Mouse (Mus musculus): ENCODE measurements around the gene Rwdd4a. TPM values are rescaled to one million over a fixed set of nuclear protein-coding genes. Genes with fewer than 3 reads are reported as not detected.
A peak's percentile ranks its signal among the peaks of the same experiment; 100 is the strongest.

Rwdd4a gene
- polyA plus RNA-seq (2012; rRNA removed): 22.3 TPM in 2 replicates

DNA sequence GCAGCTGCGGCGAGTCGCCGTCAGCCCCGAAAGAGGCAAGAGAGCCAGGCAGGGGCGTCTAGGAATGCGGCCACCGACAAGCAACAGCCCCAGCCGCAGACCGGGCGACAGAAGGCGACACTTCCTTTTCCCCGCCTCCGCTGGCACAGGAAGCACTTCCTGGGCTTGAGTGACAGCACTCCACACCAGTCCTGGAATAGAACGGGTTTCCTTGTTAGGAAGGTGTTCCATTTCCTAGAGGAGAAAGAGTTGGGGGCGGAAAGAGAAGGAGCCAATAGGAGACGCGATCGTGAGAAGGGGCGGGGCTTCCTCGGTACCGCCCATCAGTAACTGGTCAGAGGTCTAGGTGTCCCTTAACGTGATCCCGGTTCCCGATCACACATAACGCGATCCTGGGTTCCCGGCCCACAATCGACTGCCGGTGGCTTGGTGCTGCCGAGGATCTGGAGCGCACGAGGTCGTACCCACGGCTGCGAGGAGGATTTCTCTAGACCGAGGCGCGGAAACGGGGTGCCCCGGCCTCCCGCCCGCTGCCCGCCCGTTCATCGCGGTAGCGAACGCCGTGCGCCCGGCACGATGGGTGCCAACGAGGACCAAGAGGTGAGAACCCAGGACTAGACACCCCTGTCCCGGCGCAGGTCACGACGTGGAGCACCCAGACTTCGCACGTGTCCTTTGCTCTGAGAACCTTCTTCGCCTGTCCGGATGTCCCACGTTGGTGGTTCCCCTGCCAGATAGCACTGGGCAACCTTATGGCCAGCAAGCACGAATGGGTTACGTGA lies at the start of gene Rwdd4a, which contains the start of gene Trappc11:
TSS of gene Rwdd4a (plus strand) at position 321 of the 782 bp plus-strand sequence.
TSS of gene Trappc11 (minus strand) at position 127 of the 782 bp plus-strand sequence.
- peak; percentile 98 to 99 for DNase-seq (ENCODE audit: extremely low spot score in 1 of 2, low spot score in 1 of 2)

DNA sequence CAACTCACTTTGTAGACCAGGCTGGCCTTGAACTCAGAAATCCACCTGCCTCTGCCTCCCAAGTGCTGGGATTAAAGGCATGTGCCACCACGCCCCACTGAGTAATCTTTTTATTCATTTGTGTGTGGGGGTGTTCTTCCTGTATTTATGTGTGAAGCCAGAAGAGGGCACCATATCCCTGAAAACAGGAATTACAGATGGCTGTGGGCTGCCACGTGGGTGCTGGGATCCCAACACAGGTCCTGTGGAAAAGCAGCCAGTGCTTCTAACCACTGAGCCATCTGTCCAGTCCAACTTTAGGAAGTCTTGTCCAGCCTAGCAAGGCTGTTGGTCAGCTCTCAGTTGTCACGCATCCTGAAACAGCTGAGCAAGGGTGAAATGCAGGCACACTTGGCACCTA lies 46.2 kb upstream of the Rwdd4a start:
- DNase-seq (ENCODE audit: extremely low spot score in 1 of 2, low spot score in 1 of 2): no peak

DNA sequence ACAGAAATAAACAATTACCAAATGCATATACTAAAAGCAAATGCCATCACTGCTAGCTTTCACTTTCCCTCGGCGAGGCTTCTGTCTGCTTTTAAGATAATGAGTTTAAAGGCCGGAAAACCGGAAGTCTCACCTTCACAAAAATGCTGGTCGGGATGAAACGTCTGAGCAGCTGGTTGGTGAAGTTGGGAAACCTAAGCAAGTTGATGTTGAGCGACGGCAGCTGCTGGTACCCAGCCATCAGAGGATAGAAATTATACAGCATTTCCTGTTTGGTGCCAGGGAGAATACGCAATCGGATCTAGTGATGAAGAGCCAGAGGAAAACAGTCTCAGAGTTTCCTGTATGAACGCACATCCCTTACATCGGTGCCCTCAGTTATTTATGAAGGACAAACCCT lies 40.4 kb upstream of the Rwdd4a start:
- no peak for DNase-seq (ENCODE audit: extremely low spot score in 1 of 2, low spot score in 1 of 2)

DNA sequence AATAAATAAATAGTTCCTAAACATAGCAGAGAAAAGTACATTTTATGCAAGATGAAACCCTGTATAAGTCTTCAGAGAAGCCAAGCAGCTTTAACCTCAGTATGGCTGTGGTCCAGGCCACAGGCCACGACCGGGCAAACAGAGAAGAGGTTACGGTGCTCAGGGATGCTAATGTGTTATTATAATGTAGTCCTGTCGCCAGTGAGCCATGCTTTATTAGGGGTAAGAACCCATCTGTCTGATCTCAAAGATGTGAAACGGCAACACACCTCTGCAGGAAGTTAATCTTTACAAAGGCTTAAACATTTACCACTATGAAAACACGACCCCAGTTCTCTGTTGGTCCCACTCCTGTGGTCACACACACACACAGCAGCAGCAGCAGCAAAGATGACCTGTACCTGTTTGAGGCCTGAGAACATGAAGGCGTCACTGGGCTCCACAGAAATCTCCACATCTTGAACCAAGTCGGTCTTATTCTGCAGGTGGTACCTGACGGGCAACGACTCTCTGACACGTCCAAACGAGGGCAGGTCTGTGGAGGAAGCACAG lies 38.8 kb upstream of the Rwdd4a start:
- no peak for DNase-seq (ENCODE audit: extremely low spot score in 1 of 2, low spot score in 1 of 2)

DNA sequence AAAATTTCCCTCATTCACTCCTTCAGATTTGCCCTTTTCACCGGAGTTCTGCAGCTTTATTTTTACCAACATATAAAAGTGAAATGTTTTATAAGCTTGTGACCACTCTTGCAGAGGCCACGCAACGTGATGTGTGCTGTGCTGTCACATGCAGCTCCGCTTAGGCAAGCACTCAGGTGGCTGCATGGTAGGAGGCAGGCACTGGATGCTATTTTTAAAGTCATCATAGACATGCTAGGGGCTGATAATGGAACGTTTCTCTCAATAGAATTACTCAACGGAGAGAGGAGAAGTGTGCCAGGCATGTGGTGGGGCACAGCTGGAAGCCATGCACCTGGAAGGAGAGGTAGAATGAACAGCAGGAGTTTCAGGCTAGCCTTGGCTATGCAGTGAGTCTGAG lies 38.0 kb upstream of the Rwdd4a start:
- no peak for DNase-seq (ENCODE audit: extremely low spot score in 1 of 2, low spot score in 1 of 2)

DNA sequence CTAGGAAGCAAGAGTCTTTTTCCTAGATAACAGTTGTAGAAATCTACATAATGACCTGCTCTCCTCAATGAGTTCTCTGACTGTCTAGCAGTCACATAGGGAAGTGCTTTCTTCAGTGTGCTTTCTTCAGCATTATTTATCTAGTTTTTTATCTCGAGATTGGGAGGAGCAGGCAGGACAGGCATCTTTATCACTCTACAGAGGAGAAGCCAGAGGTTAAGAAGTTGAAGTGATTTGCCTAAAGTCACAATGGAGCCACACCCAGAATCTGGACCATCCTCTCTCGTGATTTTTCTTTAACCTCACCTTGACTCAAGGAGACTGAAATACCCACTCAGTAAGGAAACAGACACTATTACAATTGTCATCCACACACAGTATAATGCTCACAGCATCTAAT lies 31.5 kb upstream of the Rwdd4a start:
- no peak for DNase-seq (ENCODE audit: extremely low spot score in 1 of 2, low spot score in 1 of 2)

DNA sequence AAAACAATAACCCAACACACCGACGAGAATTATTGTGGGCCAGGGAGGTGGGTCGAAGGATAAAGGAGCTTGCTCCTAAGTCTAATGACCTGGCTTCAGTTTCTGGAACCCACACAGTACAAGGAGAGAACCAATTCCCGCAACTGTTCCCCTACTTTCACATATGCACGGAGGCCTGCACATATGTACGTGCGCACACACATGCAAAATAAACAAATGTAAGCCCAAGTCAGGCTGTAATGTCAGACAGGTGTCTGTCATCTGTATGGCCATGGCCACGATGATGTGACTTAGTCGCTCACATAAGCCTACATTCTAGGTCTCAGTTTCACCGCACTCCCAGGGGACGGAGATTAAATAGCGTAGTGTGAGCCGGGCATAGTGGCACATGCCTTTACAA lies 30.9 kb upstream of the Rwdd4a start:
- DNase-seq (ENCODE audit: extremely low spot score in 1 of 2, low spot score in 1 of 2): no peak

DNA sequence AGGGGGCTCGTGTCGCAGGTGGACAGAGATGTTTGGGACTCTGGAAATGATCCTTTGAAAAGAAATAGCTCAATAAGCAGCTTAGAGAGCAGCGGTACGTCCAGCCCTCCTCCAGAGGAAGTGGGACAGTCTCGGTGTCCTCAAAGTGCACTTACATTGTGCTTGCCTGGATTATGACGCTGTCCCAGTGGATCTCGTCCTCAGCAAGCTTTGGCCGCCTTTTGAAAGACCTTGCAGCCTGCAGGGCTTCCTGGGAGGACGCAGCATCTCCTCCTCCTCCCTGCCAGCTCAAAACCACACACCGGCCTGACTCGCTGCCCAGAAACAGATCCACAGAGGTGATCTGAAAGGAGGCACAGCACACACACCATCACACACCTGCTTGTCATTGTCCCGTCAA lies 28.0 kb upstream of the Rwdd4a start:
- DNase-seq (ENCODE audit: extremely low spot score in 1 of 2, low spot score in 1 of 2): no peak

DNA sequence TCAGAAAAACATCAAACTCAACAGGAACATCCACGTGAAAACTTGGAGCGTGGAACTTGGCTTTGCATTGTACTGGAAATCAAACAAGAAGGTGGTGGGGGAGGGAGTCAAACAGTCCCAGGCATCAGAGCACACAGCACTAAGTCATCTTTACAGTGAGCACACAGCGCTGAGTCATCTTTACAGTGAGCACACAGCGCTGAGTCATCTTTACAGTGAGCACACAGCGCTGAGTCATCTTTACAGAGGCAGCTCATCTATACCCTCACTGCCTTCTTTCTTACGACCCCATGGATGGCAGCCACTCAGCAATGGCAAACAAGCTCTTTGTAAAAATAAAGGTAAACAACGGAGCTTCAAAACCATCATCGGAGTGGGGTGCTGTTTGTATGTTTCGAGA lies 22.5 kb upstream of the Rwdd4a start:
- DNase-seq (ENCODE audit: extremely low spot score in 1 of 2, low spot score in 1 of 2): no peak

DNA sequence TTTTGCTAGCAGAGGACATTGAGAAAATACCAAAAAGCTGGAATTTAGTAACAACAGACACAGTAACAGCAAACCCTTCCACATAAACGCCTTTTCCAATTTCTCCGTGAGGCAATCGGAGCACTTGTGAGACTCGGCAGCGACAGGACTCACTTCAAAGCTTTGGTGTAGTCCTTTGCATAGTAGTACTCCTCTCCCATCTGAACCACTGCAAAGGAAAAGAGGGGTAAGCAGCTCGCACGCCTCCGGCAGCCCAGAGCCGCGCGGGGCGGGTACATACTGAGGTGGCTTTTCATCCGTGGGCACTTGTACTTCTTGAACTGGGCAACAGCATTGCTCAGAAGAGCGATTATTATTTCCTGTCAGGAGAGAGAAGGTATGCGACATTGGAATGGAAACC lies 19.9 kb upstream of the Rwdd4a start:
- DNase-seq (ENCODE audit: extremely low spot score in 1 of 2, low spot score in 1 of 2): no peak

DNA sequence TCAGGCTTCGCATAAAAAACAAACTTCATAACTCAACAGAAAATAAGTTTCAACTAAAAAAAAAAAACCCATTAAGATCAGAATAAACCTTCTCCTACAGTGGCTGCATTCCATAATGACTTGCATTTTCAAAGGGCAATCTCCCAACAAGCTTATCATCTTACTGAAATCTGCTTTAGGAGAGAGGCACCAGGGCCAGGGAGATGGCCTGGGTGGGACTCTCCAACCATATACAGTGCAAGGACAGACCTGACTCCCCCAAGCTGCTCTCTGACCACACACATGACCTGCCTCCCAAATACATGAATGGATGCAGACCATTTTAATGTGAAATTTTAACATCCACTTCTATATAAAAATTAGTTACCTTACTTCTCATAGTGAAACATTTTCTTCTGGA lies 5.4 kb upstream of the Rwdd4a start:
- no peak for DNase-seq (ENCODE audit: extremely low spot score in 1 of 2, low spot score in 1 of 2)

DNA sequence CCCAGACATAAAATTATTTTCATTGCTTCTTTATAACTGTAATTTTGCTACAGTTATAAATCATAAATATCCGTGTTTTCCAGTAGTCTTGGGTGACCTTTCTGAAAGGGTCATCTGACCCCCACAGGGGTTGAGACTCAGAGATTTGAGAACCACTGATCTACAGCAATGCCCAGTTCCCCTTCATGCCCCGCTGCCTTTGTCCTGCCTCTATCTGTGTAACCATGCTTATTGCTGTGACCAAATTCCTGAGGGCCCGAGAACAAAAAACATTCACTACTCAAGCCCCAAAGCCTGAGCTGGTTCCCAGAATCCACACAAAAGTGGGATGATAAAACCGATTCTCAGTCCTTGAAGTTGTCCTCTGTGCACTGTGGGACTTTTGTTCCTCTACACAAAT lies 4.9 kb downstream of the Rwdd4a start:
- DNase-seq (ENCODE audit: extremely low spot score in 1 of 2, low spot score in 1 of 2): no peak

DNA sequence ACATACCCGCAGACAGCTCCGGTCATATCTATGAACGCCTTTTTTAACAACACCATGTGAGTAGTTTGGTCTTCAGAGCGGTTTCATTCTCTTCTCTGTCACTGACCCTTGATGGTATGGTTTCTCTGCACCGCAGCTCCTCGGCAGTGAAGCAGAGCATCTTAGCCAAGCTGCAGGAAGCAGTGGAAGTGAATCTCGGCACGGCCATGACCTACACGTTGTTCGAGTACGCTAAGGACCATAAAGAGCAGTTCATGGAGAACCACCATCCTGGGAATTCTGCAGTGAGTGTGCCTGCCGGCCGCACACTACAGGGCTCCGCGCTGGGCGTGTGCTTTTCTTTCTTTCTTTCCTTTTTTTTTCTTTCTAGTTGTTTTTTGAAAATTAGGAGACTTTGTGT lies 9.3 kb downstream of the Rwdd4a start:
- no peak for DNase-seq (ENCODE audit: extremely low spot score in 1 of 2, low spot score in 1 of 2)

DNA sequence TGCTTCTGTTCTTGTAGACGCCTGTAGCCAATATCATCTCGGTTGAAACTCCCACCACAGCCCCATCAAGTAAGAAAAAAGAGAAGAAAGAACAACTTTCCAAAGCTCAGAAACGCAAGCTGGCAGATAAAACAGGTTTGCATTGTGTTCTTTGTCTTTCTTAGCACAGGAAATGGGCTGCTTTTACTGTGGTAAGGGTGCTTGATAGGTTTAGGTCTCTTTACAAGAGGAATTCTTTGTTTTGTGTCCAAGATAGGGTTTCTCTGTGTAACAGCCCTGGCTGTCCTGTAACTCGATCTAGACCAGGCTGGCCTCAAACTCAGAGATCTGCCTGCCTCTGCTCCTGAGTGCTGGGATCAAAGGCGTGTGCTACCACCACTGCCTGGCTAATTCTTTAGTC lies 10.6 kb downstream of the Rwdd4a start:
- DNase-seq (ENCODE audit: extremely low spot score in 1 of 2, low spot score in 1 of 2): no peak

DNA sequence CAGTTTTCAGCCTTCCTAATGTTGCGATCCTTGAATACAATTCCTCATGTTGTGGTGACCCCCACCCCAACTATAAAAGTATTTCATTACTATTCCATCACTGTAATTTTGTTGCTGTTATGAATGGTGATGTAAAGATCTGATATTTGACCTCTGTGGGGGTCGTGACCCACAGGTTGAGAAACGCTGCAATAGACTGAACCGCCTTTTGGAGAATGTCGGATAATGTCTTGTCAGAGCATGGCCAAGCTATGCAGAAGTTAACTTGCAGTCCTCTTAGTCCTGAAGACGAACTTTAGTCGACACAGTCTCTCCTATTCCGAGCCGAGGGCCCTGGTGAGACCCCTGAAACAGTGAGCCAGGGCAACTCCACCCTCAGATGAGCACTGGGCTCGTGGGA lies 13.6 kb downstream of the Rwdd4a start:
- DNase-seq (ENCODE audit: extremely low spot score in 1 of 2, low spot score in 1 of 2): no peak

DNA sequence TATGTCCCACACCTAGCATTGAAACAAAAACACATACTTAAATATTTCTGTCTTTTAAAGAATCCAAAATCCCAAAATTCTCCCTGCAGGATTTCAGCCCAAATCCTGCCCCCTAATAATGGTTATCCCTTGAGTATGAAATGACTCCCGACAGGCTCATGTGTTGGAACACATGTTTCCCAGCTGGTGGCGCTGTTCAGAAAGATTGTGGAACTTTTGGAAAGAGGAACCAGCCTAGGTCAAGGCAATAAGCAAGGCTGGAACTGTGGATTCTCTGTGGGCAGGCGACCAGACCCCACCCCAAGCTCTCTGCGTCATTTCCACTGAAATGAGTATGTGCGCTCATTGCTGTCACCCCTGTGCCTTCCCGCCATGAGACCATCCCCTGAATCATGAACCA lies 20.1 kb downstream of the Rwdd4a start:
- no peak for DNase-seq (ENCODE audit: extremely low spot score in 1 of 2, low spot score in 1 of 2)

DNA sequence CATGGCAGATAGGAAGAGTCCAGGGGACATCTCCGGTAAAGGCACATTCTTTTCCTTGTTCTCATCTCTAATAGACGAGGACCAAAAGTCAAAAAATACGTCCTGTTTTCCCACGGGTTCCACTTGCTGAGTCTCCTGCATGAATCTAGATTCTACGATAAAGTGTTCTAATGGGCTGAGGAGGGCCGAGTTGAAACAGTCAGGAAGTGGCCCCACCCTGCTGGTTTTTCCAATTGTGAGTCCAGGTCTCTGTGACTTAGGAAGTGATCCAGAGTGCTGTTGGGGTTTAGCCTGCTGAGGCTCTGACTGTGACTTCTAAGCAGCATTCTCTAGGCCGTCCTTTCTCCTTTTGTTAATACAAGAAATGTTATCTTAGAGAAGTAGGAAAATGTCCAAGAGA lies 23.0 kb downstream of the Rwdd4a start:
- no peak for DNase-seq (ENCODE audit: extremely low spot score in 1 of 2, low spot score in 1 of 2)

DNA sequence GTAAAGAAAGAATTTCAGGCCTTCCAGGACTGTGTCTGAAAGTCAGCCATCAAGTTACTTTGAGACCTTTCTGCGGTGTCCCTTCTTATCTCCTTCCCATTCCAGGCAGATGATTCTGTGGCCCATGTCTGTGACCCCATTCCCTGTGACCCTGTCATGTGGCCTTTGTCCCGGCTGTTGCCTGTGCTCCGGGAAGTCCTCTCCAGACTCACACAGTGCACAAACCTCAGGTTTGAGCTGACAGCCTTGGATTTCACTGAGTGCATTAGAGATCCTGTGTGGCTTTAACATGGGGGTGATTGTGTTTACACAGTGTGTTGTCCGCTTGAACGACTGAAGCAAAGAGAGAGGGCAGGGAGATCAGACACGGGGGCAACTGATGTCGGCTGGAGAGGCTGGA lies 24.8 kb downstream of the Rwdd4a start:
- DNase-seq (ENCODE audit: extremely low spot score in 1 of 2, low spot score in 1 of 2): no peak

DNA sequence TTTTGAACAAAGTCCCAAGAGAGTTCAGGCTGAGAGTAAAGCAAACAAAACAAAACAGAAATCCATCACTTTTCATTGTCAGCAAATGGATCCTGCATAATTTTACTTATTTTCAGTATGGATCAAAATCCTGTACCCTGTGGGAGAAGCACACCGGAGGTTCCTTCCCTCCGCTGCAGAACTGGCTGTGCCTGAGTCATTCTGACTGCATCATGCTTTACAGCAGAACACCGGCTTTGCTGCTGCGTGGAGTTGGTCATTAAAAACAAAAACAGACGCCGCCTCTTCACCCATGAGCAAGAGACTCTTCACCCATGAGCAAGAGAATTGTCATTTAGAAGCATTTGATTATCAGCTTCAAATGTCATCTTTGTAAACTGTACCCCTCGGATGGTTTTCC lies 27.3 kb downstream of the Rwdd4a start:
- peak in 1 of 2 experiments; percentile 37 for DNase-seq (ENCODE audit: extremely low spot score in 1 of 2, low spot score in 1 of 2)

DNA sequence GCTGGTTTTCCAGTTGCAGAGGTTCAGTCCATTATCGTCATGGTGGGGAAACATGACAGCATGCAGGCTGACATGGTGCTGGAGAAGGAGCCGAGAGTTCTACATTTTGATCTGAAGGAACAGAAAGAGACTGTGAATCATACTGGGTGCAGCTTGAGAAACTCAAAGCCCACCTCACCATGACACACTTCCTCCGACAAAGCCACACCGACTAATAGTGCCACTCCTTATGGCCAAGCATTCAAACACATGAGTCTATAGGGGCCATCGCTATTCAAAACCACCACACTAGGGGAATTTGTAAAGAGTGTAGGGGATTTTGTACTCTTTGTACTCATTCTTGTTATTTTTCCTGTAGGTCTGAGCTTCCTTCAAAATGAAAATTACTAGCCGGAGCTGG lies 33.1 kb downstream of the Rwdd4a start:
- DNase-seq (ENCODE audit: extremely low spot score in 1 of 2, low spot score in 1 of 2): no peak

DNA sequence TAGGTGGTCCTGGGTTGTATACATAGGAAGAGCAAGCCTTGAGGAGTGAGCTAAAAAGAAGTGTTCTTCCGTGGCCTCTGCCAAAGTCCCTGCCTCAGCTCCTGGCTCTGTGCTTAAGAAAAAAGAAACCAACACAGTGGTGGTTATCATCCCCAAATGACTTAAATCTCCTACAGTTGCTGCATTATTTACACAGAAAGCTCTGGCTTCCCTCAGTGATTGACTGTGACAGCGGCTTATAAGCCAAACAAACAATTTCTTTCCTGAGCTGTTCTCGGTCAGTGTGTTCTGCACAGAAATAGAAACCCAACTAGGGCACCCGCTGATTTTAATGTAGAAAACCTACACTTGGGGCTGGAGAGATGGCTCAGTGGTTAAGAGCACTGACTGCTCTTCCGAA lies 34.6 kb downstream of the Rwdd4a start:
- DNase-seq (ENCODE audit: extremely low spot score in 1 of 2, low spot score in 1 of 2): no peak

DNA sequence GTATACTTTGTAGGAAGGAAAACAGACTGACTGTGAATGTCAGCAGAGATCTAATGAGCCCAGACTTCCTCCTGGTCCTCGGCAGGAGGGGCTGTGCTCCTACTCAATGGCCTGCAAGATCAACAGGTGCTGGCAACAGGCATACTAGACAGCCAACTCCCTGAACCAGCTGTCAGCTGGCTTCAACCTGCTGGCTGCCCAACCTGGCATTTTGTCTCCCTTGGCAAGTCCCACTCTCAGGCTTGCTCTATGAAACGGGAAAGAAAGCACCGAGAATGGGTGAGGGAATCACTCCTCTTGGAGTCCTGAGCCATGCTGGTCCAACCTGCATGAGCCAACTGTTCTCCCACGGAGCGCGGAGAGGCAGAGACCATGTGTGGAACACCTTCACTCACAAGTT lies 36.7 kb downstream of the Rwdd4a start:
- no peak for DNase-seq (ENCODE audit: extremely low spot score in 1 of 2, low spot score in 1 of 2)

DNA sequence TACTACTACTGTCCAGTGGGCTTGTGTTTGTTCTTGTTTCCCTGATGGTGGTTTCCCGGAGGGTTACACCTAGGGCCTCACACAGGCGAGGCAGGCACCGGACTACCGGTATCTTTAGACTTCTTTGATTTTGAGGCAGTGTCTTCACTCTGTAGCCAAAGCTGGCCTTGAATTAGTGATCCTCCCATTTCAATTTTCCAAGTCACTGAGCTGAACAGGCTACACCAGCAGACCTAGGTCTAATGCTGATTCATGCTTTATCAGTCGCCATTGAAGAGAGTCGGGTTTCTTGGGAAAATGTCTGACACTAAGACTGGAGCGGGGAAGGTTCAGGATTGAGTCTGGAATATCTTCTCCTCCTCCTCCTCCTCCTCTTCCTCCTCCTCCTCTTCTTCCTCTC lies 40.0 kb downstream of the Rwdd4a start:
- DNase-seq (ENCODE audit: extremely low spot score in 1 of 2, low spot score in 1 of 2): no peak

Data from frontal cortex, adult 2 months (tissue).